Mouse (Mus musculus): ENCODE data around the gene Ckap2l. TPM values are rescaled to one million over a fixed set of nuclear protein-coding genes. Genes with fewer than 3 reads are reported as not detected.

Ckap2l gene
- total RNA-seq, 1 experiment from 2014 or later = 0.47 TPM

Other genes starting within 250 kb of the Ckap2l start
- 0.12 TPM in 1 of 2 replicates, not detected in the other for gene Vinac1, start 249.0 kb downstream of the Ckap2l start, total RNA-seq (2017)
- gene Ttl, start 231.3 kb downstream of the Ckap2l start, total RNA-seq (2017) = 1.4 and 4.2 TPM in 2 replicates
- 14.5 and 17.3 TPM in 2 replicates for gene Polr1b, start 196.2 kb downstream of the Ckap2l start, total RNA-seq (2017)
- 9.0 and 15.2 TPM in 2 replicates for gene Chchd5, start 167.5 kb downstream of the Ckap2l start, total RNA-seq (2017)
- gene Slc20a1, start 98.4 kb downstream of the Ckap2l start, total RNA-seq (2017) = 161 and 196 TPM in 2 replicates
- 0.98 and 1.9 TPM in 2 replicates for gene Il1a, start 12.8 kb upstream of the Ckap2l start, total RNA-seq (2017)
- 7,111 and 7,665 TPM in 2 replicates for gene Il1b, start 73.9 kb upstream of the Ckap2l start, total RNA-seq (2017)
- gene F830045P16Rik, start 239.4 kb upstream of the Ckap2l start, total RNA-seq (2017) = 0.35 TPM in 1 of 2 replicates, not detected in the other